Mouse (Mus musculus) c-Kit-negative CD71-positive TER-119-positive erythroid progenitor cells, embryonic 14.5 days (primary cell): ENCODE measurements around the gene Kcnk6.
"Not testable (repeated sequence)": the region's sequence is repeated elsewhere in the genome, so short reads cannot be mapped to it uniquely, and the experiment has no call there.

ENCODE experiments used
- DNase-seq: peaks from one replicate; pipeline ENCODE4 v3.0.0-alpha.2; 2013; ENCODE audit warnings: low read depth, low spot score

Gene Kcnk6

DNA sequence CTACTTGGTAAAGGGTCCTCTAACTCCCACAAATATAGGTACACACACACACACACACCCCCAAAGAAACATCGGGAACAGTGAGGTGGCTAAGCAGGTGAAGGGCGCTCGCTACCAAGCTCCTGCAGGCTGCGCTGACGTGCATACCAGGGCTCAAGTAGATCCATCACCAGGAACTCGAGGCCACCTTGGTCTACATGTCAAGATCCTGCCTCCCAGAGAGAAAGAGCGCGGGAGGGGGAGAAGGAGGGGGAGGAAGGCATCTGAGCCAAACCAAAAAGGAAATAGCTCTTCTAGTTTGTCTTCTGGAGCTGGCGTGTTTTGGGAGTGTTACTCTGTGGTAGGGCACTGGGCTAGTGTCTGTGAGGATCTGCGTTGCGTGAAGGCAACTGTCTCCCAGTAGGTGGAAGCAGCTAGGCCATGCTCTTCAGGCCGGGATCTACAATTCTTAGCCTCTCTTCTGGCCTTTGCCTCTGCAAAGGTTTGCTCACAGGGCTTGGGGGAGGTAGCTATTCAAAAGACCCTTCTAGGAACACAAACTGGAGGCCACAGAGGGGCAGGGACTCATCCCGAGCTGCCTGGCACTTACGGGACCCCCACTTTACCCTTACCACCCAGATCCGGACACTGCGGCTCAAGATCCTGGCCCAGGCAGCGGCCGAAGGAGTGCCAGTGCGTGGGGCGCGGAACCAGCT is 14.5 kb upstream of the Kcnk6 start:
- no peak for DNase-seq

- no peak for DNase-seq
These were observed 13.7 kb upstream of the Kcnk6 start for GRCm38 (mm10) chr7:29246015-29246414.

- DNase-seq: no peak
These were observed 12.6 kb upstream of the Kcnk6 start for GRCm38 (mm10) chr7:29244732-29245416.

GRCm38 (mm10) chr7:29238019-29238967 is 6.0 kb upstream of the Kcnk6 start, which contains the start of gene Yif1b:
Gene Yif1b, plus strand, starts transcription at chr7:29238329.
- peak; percentile 99 for DNase-seq

DNA sequence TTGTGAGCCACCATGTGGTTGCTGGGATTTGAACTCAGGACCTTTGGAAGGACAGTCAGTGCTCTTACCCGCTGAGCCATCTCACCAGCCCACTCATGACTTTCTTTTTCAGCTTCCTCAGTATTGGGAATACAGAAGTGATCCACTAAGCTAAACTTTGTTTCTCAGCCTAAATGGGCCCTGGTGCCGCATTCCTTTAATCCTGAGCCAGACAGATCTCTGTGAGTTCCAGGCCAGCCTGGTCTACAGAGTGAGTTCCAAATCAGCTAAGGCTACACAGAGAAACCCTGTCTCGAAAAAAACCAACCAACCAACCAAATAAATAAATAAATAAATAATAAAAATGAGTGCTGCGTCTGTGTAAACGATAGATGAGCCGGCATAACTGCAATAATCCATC is 5.3 kb upstream of the Kcnk6 start:
- DNase-seq: not testable (repeated sequence)

DNA sequence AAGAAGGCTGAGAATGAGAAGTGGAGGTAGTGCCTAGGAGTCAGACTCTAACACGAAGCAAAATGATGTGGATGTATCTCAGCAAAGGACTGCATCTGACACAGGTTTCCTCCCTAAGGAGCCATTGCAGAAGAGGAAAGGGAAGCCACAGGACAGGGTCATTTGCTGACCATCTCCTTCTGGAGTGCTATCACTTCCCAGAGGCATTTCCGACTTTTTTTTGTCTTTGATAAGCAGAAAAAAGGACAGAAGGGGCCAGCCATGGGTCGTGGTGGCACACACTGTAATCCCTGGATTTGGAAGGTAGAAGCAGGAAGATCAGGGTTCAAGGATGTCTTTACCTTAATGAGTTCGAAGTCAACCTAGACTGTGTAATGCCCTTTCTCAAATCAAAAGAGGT is 4.3 kb upstream of the Kcnk6 start:
- no peak for DNase-seq

GRCm38 (mm10) chr7:29234661-29235060 is 2.3 kb upstream of the Kcnk6 start:
- DNase-seq: no peak

- no peak for DNase-seq
These were observed 1.4 kb upstream of the Kcnk6 start for GRCm38 (mm10) chr7:29233745-29234144.

DNA sequence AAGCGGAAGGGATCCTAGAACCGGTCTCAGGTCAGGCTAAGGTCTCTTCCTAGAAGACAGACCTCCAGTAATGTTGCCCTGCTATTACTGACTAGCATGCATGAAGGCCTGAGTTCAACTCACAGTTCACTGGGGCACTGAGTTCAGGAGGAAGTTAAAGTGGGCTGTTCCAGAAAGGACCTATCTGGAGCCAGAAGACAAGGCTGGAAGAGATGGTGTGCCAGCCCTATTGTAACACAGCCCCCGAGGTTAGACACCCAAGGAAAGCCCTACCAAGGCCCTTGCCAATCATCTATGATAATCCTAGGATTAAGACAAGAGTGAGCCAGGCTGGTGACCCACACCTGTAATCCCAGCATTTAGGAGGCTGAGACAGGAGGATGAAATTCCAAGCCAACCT is 798 bp downstream of the Kcnk6 start:
- no peak for DNase-seq

- DNase-seq: no peak
These were observed 1.8 kb downstream of the Kcnk6 start for GRCm38 (mm10) chr7:29230560-29230959.

DNA sequence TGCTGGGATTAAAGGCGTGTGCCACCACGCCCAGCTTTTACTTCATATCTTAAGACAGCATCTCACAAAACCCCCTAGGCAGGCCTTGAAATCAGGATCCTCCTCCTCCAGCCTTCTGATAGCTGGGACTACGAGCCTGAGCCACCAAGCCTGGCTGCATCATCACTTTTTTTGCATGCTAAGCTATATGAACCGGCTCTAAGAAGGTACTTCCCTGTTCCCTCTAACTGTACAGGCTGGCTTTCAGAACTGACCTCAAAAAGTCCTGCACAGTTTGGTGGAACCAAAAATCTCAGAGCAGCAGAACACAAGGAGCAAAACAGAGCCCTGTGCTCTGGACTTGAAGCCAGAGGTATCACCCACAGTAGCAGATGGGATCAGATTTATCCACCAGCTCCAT is 4.1 kb downstream of the Kcnk6 start:
- DNase-seq: no peak

DNA sequence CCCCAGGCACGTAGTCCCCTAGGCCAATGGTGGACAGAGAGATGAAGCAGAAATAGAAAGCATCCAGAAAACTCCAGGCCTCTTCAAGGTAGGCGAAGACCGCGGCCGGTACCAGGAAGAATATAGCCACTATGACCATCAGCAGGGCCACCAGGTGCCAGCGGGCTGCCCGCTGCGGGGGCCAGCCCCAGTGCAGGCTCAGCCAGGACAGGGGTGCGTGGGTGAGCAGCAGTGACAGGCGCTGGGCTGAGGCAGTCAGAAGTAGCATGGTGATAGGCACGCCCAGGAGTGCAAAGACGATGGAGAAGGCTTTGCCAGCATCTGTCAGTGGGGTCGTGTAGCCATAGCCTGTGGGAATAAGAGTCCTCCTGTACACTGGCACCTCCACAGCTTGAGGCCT is 6.8 kb downstream of the Kcnk6 start:
- no peak for DNase-seq

- DNase-seq: no peak
These were observed 7.4 kb downstream of the Kcnk6 start for GRCm38 (mm10) chr7:29224756-29225394.

DNA sequence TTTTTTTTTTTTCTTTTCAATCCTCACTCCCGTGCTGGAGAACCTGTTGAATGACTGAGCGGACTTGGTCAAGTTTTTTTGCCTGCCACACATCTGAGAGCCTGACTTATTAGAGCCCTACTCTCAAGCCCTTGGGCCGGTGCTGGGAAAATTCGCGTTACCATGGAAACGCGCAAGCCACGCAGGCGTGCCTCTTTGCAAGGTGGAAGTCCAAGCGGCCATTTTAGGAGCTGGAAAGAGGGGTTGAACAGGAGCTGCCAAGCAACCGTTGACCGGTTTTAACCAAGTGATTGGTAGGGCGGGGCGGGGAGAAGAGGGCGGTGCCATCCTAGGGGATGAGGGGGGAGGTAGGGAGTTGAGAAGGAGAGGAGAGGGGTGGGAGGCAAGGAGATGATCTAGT is 17.5 kb downstream of the Kcnk6 start:
- no peak for DNase-seq

DNA sequence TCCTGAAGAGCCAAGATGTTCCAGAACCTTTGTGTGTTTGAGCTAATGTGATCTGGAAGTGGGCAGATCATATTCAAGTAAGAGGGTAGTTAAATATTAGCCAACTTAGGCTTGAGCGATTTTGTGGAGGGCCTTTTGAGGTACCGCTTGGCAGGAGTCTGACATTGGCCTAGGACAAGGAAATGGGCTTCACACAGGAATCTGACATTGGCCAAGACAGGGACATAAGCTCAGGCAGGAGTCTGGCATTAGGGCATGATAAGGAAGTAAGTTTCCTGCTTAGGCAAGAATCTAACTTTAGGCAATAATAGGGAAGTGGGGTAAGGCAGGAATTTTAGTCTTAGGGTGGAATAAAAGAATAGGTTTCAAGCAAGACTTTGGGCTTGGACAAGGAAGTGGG is 18.1 kb downstream of the Kcnk6 start:
- no peak for DNase-seq

DNA sequence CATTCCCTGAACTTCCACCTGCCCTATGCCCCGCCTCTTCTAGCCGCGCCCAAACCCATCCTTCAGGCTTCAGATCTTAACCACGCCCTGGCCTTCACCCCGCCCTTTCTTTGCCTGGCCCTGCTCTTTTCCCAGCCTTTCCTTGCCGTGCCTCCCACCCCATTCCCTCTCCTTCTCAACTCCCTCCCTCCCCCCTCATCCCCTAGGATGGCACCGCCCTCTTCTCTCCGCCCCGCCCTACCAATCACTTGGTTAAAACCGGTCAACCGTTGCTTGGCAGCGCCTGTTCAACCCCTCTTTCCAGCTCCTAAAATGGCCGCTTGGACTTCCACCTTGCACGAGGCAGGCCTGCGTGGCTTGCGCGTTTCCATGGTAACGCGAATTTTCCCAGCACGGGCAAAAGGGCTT is 18.6 kb downstream of the Kcnk6 start, which contains the start of gene Catsperg1:
TSS of gene Catsperg1 (minus strand) at position 361 of the 408 bp plus-strand sequence.
- no peak for DNase-seq

- not testable (repeated sequence) for DNase-seq
These were observed 19.3 kb downstream of the Kcnk6 start for GRCm38 (mm10) chr7:29212775-29213560.

DNA sequence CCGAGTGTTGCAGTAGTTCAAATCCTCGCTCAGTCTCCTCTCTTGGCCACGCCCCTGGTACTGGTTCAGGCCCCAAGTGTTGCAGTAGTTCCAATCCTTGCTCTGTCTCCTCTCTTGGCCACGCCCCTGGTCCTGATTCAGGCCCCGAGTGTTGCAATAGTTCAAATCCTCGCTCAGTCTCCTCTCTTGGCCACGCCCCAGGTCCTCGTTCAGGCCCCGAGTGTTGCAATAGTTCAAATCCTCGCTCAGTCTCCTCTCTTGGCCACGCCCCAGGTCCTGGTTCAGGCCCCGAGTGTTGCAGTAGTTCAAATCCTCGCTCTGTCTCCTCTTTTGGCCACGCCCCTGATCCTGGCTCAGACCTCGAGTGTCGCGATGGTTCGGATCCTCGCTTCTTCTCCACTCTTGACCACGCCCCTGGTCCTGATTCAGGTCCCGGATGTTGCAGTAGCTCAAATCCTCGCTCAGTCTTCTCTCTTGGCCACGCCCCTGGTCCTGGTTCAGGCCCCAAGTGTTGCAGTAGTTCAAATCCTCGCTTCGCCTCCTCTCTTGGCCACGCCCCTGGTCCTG is 20.0 kb downstream of the Kcnk6 start:
- no peak for DNase-seq

DNA sequence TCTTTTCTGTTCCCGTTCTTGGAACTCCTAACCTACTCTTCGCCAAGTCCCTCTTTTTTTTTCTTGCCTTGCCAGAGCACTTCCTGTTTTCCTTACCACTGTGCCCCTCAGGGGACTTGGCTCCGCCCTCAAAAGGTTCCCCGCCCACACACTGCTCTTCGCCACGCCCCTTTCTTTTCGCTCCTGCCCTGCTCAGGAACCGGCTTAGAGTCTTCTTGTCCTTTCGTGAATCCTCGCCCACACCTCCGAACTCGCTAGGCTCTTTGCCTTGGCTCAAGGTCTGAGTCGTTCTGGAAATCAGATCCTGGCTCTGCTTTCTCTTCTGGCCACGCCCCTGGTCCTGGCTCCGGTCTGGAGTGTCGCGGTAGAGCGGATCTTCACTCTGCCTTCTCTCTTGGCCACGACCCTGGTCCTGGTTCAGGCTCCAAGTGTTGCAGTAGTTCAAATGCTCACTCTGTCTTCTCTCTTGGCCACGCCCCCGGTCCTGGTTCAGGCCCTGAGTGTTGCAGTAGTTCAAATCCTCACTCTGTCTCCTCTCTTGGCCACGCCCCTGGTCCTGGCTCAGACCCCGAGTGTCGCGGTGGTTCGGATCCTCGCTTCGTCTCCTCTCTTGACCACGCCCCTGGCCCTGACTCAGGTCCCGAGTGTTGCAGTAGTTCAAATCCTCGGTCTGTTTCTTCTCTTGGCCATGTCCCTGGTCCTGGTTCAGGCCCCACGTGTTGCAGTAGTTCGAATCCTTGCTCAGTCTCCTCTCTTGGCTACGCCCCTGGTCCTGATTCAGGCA is 20.7 kb downstream of the Kcnk6 start:
- DNase-seq: peak; percentile 26

DNA sequence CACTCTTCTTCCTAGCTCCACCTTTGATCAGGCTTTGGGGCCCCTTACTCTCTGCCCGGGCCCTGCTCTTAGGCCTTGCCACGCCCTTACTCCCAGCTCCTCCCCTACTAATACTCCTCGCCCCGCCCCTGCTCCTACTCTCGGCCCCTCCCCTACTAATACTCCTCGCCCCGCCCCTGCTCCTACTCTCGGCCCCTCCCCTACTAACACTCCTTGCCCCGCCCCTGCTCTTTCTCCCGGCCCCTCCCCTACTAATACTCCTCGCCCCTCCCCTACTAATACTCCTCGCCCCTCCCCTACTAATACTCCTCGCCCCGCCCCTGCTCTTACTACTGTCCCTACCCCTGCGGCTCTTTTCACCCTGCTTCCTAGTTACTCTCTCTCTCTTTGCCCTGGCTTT is 21.3 kb downstream of the Kcnk6 start:
- not testable (repeated sequence) for DNase-seq
